Mouse (Mus musculus) testis, adult 2 months (tissue): ENCODE data around the gene Pgpep1.

ENCODE experiments used
- CTCF ChIP-seq: fragments of 200-500 bp; IDR thresholded peaks from 2 replicates; pipeline ENCODE4 v1.5.1; 2012; ENCODE audit warnings: low read depth, mild to moderate bottlenecking, inconsistent platforms, low read length, moderate library complexity; ENCODE audit not compliant: control insufficient read depth, insufficient read depth, insufficient replicate concordance
- POLR2A ChIP-seq: fragments of 200-500 bp; IDR thresholded peaks from 2 replicates; pipeline ENCODE4 v1.6.1; 2012; ENCODE audit warnings: low read depth, mild to moderate bottlenecking, inconsistent platforms, low read length, moderate library complexity; ENCODE audit not compliant: control insufficient read depth

GRCm38 (mm10) chr8:70660273-70660725 lies at the start of gene Pgpep1:
- TF ChIP-seq POLR2A (no peak), CTCF (no peak)
